Mouse (Mus musculus): ENCODE measurements around the gene Dxo.

Dxo gene

DNA sequence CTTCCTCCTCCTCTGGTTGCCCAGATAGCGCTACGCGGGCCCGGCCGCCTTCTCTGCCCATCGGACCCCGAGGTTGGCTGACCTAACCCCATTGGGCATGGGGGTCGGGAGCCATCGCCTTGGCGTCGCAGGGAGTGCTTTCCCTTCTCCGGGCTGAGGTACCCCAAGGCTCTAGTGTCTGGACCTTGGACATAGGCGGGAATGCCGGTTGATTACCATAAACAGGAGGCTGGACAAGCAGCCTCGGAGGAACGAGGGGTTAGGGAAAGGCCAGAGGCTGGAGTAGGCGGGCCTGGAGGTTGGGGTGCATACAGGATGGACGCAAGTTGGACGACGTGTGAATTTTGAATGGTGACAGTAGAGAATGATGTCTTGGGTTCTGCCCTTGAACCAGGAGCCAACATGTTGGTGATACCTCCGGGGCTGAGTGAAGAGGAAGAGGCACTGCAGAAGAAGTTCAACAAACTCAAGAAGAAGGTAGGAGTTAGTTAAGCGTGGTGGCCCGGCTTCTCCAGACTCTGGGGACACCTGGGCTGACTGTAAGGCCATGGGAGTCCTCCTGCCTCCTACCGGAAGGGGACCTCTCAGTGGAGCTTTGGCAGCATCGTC is 13.8 kb downstream of the Dxo start:
- Histone ChIP-seq H3K27me3 (ENCODE audit: insufficient read depth, low read length) (no peaks in the 10 kb centered on the region), H3K4me1 (replicated peaks; ENCODE audit: low read depth, low read length) (peaks cover 38% of the 10 kb centered on the region), H3K36me3 (ENCODE audit: insufficient read depth, low read length) (peaks cover 75% of the 10 kb centered on the region), H3K9me3 (ENCODE audit: low read length) (no peaks in the 10 kb centered on the region), H3K4me3 (replicated peaks; ENCODE audit: low read length) (peak overlapping the region; percentile 99)
- no peak for TF ChIP-seq NANOG (IDR thresholded peaks at IDR 0.05; ENCODE audit: borderline replicate concordance, low read length)
- TF ChIP-seq POU5F1 (IDR thresholded peaks at IDR 0.05; ENCODE audit: borderline replicate concordance, low read length): no peak
- no peak for TF ChIP-seq CTCF (conservative IDR thresholded peaks at IDR 0.05; ENCODE audit: low read length)

DNA sequence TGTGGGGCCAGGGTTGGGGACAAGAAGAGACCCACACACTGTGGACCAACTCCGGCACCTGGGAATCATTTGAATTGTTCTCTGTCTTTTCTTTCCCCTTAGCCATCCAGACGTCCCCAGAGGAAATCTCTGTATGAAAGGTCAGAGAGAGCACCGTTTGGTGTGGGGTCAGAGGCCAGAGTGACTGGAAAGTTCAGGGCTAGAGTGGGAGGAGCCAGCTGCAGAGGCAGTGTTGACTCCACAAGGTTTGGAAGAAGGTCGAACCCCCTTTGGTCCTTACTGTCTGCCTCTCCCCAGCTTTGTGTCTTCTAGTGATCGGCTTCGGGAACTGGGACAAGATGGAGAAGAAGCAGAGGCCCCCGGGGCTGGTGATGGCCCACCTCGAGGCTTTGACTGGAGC is 16.7 kb downstream of the Dxo start:
- Histone ChIP-seq H3K4me1 (replicated peaks; ENCODE audit: low read depth, low read length) (peaks cover 52% of the 10 kb centered on the region), H3K4me3 (replicated peaks; ENCODE audit: low read length) (no peak overlapping the region), H3K36me3 (ENCODE audit: insufficient read depth, low read length) (peaks cover 78% of the 10 kb centered on the region), H3K27me3 (ENCODE audit: insufficient read depth, low read length) (no peaks in the 10 kb centered on the region), H3K9me3 (ENCODE audit: low read length) (no peaks in the 10 kb centered on the region)
- TF ChIP-seq CTCF (conservative IDR thresholded peaks at IDR 0.05; ENCODE audit: low read length) (no peak), POU5F1 (IDR thresholded peaks at IDR 0.05; ENCODE audit: borderline replicate concordance, low read length) (no peak), NANOG (IDR thresholded peaks at IDR 0.05; ENCODE audit: borderline replicate concordance, low read length) (no peak)

GRCm38 (mm10) chr17:34854761-34855160 is 17.9 kb downstream of the Dxo start:
- Histone ChIP-seq H3K9me3 (ENCODE audit: low read length) (no peaks in the 10 kb centered on the region), H3K4me1 (replicated peaks; ENCODE audit: low read depth, low read length) (peaks cover 41% of the 10 kb centered on the region), H3K36me3 (ENCODE audit: insufficient read depth, low read length) (peaks cover 86% of the 10 kb centered on the region), H3K27me3 (ENCODE audit: insufficient read depth, low read length) (no peaks in the 10 kb centered on the region), H3K4me3 (replicated peaks; ENCODE audit: low read length) (no peak overlapping the region)
- TF ChIP-seq CTCF (conservative IDR thresholded peaks at IDR 0.05; ENCODE audit: low read length) (no peak), NANOG (IDR thresholded peaks at IDR 0.05; ENCODE audit: borderline replicate concordance, low read length) (no peak), POU5F1 (IDR thresholded peaks at IDR 0.05; ENCODE audit: borderline replicate concordance, low read length) (no peak)

- peaks cover 37% of the 10 kb centered on the region for H3K4me1 ChIP-seq (replicated peaks; ENCODE audit: low read depth, low read length)
- no peaks in the 10 kb centered on the region for H3K27me3 ChIP-seq (ENCODE audit: insufficient read depth, low read length)
- H3K36me3 ChIP-seq (ENCODE audit: insufficient read depth, low read length): peaks cover 86% of the 10 kb centered on the region
- H3K9me3 ChIP-seq (ENCODE audit: low read length): no peaks in the 10 kb centered on the region
- no peak overlapping the region for H3K4me3 ChIP-seq (replicated peaks; ENCODE audit: low read length)
- TF ChIP-seq NANOG (IDR thresholded peaks at IDR 0.05; ENCODE audit: borderline replicate concordance, low read length) (no peak), CTCF (conservative IDR thresholded peaks at IDR 0.05; ENCODE audit: low read length) (peak; percentile 63), POU5F1 (IDR thresholded peaks at IDR 0.05; ENCODE audit: borderline replicate concordance, low read length) (no peak)
Measured at GRCm38 (mm10) chr17:34855825-34856224, 19.0 kb downstream of the Dxo start.

DNA sequence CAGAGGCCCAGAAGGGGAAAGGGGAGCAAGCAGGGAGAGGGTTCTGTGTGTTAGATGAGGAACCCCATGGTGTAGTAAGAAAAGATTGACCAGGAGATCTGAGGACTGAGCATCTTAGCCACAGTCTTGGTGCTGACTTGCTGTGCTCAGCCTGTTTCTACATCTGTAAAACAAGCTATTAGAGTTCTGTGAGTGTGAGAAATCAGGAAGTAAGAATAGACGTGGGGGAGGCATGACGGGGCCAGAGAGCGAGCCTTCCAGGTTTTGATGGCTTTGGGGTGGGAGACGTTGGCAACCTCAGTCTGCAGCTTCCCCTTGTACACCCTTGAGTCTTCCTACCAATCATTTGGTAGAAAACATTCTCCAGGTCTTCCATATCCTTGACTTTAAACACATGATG is 21.9 kb downstream of the Dxo start:
- Histone ChIP-seq H3K4me3 (replicated peaks; ENCODE audit: low read length) (no peak overlapping the region), H3K36me3 (ENCODE audit: insufficient read depth, low read length) (peaks cover 59% of the 10 kb centered on the region), H3K27me3 (ENCODE audit: insufficient read depth, low read length) (peaks cover 15% of the 10 kb centered on the region), H3K4me1 (replicated peaks; ENCODE audit: low read depth, low read length) (peaks cover 16% of the 10 kb centered on the region), H3K9me3 (ENCODE audit: low read length) (no peaks in the 10 kb centered on the region)
- TF ChIP-seq CTCF (conservative IDR thresholded peaks at IDR 0.05; ENCODE audit: low read length): no peak
- no peak for TF ChIP-seq NANOG (IDR thresholded peaks at IDR 0.05; ENCODE audit: borderline replicate concordance, low read length)
- no peak for TF ChIP-seq POU5F1 (IDR thresholded peaks at IDR 0.05; ENCODE audit: borderline replicate concordance, low read length)

DNA sequence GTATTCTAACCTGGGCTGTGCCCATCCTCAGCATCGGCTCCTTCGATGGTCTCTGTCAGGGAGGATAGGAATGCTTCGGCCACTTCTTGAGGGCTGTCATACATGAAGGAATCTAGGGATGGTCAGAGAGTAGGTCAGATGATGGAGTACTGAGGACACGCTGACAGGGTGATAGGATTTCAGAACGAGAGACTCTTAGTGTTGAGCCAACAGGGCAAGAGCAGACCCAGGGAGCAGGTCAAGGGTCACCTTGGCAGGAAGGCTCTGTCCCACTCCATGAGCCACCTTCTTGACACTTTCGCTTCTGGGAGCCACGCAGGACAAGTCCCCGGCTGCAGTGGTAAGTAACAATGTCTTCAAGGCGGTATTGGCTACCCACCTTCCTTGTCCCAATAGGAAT is 23.7 kb downstream of the Dxo start:
- Histone ChIP-seq H3K27me3 (ENCODE audit: insufficient read depth, low read length) (peaks cover 17% of the 10 kb centered on the region), H3K4me3 (replicated peaks; ENCODE audit: low read length) (no peak overlapping the region), H3K4me1 (replicated peaks; ENCODE audit: low read depth, low read length) (peaks cover 14% of the 10 kb centered on the region), H3K36me3 (ENCODE audit: insufficient read depth, low read length) (peaks cover 40% of the 10 kb centered on the region), H3K9me3 (ENCODE audit: low read length) (no peaks in the 10 kb centered on the region)
- TF ChIP-seq NANOG (IDR thresholded peaks at IDR 0.05; ENCODE audit: borderline replicate concordance, low read length): no peak

GRCm38 (mm10) chr17:34861704-34862415 is 25.0 kb downstream of the Dxo start:
- peaks cover 27% of the 10 kb centered on the region for H3K36me3 ChIP-seq (ENCODE audit: insufficient read depth, low read length)
- H3K4me3 ChIP-seq (replicated peaks; ENCODE audit: low read length): no peak overlapping the region
- no peak for TF ChIP-seq CTCF (conservative IDR thresholded peaks at IDR 0.05; ENCODE audit: low read length)
- TF ChIP-seq POU5F1 (IDR thresholded peaks at IDR 0.05; ENCODE audit: borderline replicate concordance, low read length): no peak
- no peak for TF ChIP-seq NANOG (IDR thresholded peaks at IDR 0.05; ENCODE audit: borderline replicate concordance, low read length)
- H3K9me3 ChIP-seq (ENCODE audit: low read length): no peaks in the 10 kb centered on the region
- H3K27me3 ChIP-seq (ENCODE audit: insufficient read depth, low read length): peaks cover 17% of the 10 kb centered on the region
- peaks cover 10% of the 10 kb centered on the region for H3K4me1 ChIP-seq (replicated peaks; ENCODE audit: low read depth, low read length)

DNA sequence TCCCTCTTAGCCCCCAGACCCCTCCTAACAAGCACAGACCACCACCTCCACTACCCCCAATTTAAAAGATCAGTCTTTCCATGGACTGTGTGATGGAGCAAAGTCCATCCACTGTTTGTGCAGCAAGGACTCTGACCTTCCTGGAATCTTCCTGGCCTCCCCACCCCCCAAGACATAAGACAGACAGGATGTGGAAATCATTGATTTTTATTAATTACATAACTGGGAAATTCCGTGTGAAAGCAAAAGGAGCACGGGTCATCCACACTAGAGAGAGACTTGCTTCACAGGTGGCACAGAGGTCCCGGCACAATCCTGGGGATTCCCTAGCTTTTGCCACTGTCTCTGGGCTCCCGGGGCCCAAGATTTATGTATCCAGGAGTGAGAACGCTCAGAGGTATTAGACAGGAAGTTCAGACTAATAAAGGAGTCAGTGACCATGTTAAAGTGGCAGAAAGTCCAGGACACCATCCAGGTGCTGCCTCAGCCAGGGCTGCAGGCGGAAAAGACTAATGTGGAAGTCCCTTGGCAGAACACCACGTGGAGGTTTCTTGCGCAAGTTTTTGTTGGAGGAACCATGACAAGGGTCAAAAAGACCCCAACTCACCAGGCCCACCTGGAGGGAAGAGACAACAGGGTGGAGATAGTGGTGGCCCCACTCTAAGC is 25.7 kb downstream of the Dxo start, which contains the start of gene Cfb:
Gene Cfb (minus strand): TSS at position 103 of the 666 bp plus-strand sequence.
- Histone ChIP-seq H3K27me3 (ENCODE audit: insufficient read depth, low read length) (peaks cover 17% of the 10 kb centered on the region), H3K4me3 (replicated peaks; ENCODE audit: low read length) (no peak within 1 kb of the TSS), H3K36me3 (ENCODE audit: insufficient read depth, low read length) (peaks cover 20% of the 10 kb centered on the region), H3K4me1 (replicated peaks; ENCODE audit: low read depth, low read length) (peaks cover 3% of the 10 kb centered on the region), H3K9me3 (ENCODE audit: low read length) (no peaks in the 10 kb centered on the region)
- TF ChIP-seq CTCF (conservative IDR thresholded peaks at IDR 0.05; ENCODE audit: low read length) (no peak), NANOG (IDR thresholded peaks at IDR 0.05; ENCODE audit: borderline replicate concordance, low read length) (no peak), POU5F1 (IDR thresholded peaks at IDR 0.05; ENCODE audit: borderline replicate concordance, low read length) (no peak)

All from E14TG2a.4 (cell line).